Mouse (Mus musculus) granulocyte monocyte progenitor cell, adult 5-6 weeks (primary cell): ENCODE results near the gene Htr1b. TPM values are rescaled to one million over a fixed set of nuclear protein-coding genes. Genes with fewer than 3 reads are reported as not detected.

Experiments
- ATAC-seq: replicated peaks from 2 replicates; pipeline ENCODE4 v1.8.0; 2016; ENCODE audit warnings: mild to moderate bottlenecking, moderate TSS enrichment, inconsistent platforms; ENCODE audit not compliant: poor library complexity, severe bottlenecking
- total RNA-seq, 2 experiments: library from RNA; stranded (forward) in 1 of 2; stranded (reverse) in 1 of 2; fragments of 200-712, 200-1000 nt in 1 of 2; fragments of >200 nt in 1 of 2; fragmentation: Nextera tagmentation in 1 of 2; gene quantifications; 2 replicates each; pipeline ENCODE4 v1.2.3; 2014 to 2017

Htr1b gene
- not detected in 2 replicates for total RNA-seq (2014; fragmentation: Nextera tagmentation)
- not detected in 2 replicates for total RNA-seq (2017)

DNA sequence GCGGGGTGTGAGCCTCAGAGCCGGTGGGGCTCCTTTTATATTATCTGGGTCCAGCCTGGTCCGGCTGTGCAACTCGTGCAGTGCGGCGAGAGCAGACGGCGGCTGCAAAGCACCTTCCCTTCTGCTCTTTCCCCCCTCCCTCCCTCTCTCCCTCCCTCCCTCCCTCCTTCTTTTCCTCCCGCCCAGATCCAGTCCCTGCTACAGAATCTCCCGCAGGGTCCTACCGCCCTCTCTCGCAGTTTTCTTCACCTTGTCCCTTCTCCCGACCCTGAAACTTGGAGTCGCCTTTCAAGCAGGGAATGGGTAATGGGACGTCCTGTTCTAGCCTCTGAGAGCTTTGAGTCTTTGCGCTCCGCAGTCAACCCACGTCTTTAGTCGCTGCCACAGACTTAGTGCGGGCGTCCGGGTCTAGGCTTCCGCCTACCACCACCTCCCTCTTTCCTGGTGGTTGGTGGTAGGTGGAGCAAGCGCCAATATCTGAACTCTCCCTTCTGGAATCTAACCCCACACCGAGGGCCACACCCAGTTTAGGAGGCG, at the start of gene Htr1b:
Htr1b (minus strand) TSS at position 392 of the 537 bp plus-strand sequence.
- peak; percentile 41 for ATAC-seq

DNA sequence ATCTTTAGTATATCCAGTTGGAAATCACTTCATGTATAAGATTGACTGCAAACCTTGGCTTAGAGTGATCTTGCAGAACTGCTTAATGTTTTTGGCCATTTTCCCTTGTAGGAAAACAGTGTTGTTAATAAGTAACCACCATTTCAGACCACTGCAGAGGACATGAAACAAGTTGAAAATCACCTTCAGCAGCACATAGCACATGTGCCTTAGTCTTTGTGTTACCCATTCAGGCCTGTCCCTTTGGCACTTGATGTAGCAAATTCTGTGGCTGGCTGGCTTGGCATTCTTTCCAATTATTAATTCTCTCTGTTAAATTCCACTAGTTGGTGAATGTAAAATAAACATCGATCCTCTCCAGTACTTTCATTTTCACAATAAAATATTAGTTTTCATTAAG, 43.1 kb upstream of the Htr1b start:
- ATAC-seq, result no peak

DNA sequence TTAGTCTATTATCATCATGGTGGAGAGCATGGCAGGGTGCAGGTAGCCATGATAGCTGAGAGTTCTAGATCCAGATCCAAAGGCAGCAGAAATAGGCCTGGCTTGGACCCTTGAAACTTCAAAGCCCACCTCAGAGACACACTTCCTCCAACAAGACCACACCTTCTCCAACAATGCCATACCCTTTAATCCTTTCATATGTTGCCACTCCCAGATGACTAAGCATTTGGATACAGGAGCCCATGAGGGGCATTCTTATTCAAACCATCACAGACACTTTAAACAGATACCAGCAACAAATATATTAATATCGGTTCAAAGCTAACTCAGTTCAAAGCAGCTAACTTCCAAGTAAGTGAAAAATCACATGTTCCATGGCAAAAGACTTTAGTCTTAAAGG, 3.9 kb upstream of the Htr1b start:
- no peak for ATAC-seq

DNA sequence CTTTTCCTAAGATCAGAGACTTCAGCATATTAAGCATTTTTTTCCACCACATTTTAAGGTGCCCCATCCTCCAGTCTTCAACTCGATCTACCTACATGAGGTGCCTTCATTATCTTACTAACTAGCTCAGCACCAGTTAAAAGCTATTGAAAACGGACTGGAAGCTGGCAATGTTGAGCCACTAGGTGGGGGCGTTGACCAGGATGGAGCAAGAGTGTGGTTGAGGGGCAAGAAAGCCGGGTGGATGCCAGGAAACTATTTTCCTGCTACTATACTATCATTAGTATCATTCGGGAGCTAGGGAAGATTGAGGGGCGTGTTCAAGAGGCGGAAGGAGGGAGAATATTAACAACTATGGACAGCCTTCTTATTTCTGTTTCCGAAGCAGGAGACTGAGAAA, 1.5 kb upstream of the Htr1b start:
- ATAC-seq, result peak; percentile 39

DNA sequence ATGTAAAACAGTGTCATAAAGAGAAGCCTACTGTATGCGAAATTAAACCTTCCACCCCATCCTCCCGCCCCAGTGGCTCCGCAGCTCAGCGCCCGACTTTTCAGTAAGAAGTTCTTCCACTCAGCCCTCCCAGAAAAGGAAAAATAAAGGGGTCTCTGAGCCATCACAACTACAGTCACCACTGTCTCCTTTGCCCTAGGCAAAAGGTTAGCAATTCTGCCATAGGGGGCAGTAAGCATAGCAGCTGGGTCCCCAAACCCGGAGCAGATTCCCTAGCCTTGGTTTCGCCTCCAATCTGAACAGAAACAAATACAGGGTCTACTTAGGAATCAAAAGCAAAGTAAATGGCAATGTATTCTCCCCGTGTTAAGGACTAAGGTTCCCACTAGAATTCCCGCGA, 535 bp upstream of the Htr1b start:
- ATAC-seq, result 0 out of 2 replicates have a peak, but pooled peaks have one; percentile 3

DNA sequence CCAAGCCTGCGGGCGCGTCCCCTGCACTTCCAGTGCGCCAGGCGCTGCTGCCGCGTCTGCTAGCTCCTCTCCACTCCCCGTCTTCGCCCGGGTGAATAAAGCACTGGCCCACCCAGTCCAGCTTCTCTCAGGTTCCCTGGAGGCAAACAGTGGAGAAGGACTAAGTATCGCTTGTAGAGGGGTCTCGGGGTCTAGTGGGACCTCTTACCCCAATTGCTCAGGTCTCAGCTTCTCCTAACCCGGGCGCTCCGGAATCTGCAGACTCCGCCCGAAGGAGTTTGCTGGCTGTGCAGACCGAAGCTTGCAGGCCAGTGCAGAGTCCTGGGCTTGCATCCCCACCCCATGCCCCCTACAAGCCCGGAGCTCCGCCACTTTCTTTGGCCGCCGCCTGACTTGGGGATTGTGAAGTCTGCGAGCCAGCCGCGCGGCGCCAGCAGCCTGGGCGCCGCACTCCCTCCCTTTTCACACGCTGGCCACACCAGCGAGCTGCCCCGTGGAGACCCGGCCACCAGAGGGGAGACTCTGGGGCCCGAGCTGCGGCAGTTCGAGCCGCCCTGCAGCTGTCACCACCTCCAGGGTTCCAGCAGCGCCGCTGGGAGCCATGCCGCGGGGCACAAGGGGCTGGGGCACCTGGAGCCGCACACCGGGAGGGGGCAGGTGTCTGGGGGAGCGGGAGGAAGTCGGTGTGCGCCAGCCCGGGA, 742 bp downstream of the Htr1b start:
- ATAC-seq, result peak; percentile 25

DNA sequence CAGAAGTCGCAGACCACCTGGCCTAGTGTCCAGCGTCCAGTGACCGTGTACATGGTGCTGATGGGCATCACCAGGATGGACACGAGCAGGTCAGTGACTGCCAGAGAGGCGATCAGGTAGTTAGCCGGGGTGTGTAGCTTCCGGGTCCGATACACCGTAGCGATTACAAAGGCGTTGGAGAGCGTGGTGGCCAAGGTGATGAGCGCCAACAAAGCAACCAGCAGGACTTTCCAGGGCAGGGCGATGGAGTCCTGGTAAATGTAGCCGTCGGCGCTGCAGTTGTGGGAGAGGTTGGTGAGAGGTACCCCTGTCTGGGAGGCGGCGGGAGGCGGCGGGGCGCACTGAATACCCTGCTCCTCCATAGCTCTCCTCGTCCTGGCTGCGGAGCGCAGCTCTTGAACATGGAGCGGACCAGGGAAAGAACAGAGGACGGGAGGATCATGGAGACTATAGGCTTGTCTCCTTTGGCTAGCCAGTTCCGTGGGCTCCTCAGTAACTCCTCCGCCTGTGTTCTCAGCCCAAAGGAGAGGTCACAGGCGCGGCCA, 1.4 kb downstream of the Htr1b start:
- peak; percentile 18 for ATAC-seq

DNA sequence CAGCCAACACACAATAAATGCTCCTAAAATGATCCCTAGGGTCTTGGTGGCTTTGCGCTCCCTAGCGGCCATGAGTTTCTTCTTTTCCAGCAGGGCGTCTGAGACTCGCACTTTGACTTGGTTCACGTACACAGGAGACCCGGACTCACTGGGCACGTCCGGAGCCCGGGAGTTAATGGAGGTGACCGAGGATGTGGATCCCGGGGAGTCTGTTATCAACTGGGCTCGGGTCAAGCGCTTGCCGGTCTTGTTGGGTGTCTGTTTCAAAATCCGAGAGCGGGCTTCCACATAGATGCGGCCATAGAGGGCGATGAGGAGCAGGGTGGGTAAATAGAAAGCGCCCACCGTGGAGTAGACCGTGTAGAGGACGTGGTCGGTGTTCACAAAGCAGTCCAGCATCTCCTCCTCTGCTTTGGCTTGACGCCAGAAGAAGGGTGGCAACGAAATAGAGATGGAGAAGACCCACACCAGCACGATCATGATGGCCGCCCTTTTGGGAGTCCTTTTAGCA, 2.0 kb downstream of the Htr1b start:
- ATAC-seq, result 0 out of 2 replicates have a peak, but pooled peaks have one; percentile 16

DNA sequence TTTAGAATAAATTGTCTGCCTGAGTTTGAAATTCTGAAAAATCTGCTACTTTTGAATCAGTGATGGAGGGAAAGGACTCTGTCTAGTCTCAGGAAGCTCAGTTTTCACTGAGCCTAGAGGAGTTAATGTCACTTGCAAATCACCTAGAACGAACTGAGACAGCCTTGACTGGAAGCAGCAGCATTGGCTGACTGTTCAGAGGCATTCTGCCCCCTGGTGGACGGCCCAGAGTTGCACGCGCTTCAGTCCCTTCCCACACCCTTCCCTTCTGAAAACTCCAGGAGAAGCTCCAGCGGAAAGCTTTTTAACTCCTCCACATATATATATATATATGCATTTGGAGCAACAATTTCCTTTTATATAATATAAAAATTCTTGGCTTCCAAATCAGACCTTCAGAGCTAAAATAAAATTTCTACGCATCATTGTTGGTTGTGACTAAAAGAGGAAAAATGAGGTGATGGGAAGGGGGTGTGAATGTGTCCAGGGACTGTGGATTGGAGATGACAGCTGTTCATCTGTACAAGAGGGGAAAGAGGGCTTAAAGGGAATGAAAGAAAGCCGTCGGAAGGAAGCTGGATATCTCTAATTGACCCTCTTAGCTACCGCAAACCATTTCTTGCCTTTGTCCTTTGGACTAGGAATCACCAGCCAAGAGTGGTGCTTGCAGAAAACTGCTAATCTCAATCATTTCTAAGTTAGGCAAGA, 6.6 kb downstream of the Htr1b start:
- ATAC-seq, result peak; percentile 59

DNA sequence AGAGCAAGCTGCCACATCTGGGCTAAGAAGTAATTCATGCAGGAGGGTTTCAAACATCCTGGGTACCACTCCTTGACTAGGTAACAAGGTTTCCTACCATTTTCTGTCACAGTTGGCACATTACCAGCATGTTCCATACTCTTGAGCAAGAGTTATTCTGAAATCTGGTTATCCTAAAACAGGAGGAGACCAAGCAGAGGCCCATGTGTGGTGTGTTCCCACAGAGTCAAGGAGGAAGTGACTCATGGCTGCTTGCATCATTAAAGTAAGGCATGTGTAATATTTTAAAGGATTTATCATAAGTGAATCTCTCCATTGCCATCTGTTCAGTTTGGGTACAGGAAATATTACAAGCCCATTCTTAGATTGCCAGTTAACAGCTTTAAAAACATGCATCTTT, 7.7 kb downstream of the Htr1b start:
- ATAC-seq, result peak; percentile 95

DNA sequence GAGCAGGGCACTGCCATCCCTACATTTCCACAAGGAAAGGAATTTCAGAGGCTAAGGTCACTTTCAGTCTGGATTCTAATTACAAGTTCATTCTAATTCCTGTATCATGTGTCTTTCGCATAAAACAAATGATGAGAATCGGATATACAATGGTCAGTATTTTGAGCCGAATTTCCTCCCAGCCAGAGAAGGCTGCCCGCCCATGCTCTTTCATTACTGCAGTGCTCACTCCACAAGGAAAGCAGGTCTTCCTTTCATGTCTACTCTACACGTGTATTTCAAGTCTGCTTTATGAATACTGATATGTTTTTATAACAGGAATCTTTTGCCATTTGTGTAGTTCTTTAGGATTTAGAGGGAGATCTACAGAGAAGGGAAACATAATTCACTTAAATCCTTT, 10.8 kb downstream of the Htr1b start:
- ATAC-seq, result no peak

DNA sequence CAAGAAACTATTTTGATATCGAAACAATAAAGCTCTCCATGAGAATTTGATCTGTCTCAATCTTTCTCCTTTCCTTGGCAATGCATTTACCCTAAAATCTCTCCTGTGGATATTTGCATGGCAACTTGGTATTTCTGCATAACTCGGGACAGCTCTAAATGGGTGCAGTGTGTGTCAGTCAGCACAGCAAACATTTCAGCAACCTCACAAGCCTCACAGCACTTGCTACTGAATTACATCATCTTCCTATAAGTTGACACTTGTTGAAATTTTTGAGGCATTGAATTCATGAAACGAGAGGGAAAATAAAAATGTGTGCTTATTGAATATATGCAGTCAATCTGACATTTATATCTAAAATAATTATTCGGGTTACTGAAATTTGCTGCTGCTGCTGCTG, 22.6 kb downstream of the Htr1b start:
- ATAC-seq, result no peak

Other genes starting within 250 kb of the Htr1b start
- 2.2 and 3.1 TPM in 2 replicates for gene Mei4, start 229.8 kb upstream of the Htr1b start, total RNA-seq (2014; fragmentation: Nextera tagmentation)
- gene Mei4, start 229.8 kb upstream of the Htr1b start, total RNA-seq (2017), result 2.1 and 2.4 TPM in 2 replicates